Mouse (Mus musculus) activated CD4-positive, CD25-positive, alpha-beta regulatory T cell, adult 4 months (primary cell): ENCODE data around the gene Pip4k2b. TPM values are rescaled to one million over a fixed set of nuclear protein-coding genes. Genes with fewer than 3 reads are reported as not detected.
"Not testable (repeated sequence)": the region's sequence is repeated elsewhere in the genome, so short reads cannot be mapped to it uniquely, and the experiment has no call there.

Experiments
- ATAC-seq: one replicate; pipeline ENCODE4 v1.8.0; 2017
- polyA plus RNA-seq, 2 experiments: library from polyadenylated mRNA; unstranded; fragments of 100-300 nt; shearing (Covaris generic); gene quantifications; one replicate each; pipeline ENCODE4 v1.2.1; 2017

Gene Pip4k2b
- polyA plus RNA-seq = 1 to 10 TPM; 2.0 to 2.3 TPM

- no peak for ATAC-seq
Observed at GRCm38 (mm10) chr11:97744063-97744717, at the start of gene Pip4k2b. Gene Pip4k2b, minus strand, starts transcription at chr11:97744704.

GRCm38 (mm10) chr11:97793165-97793564 lies 48.7 kb upstream of the Pip4k2b start:
- ATAC-seq = peak; percentile 43

- ATAC-seq = not testable (repeated sequence)
Observed at GRCm38 (mm10) chr11:97790778-97791438, 46.4 kb upstream of the Pip4k2b start.

- no peak for ATAC-seq
Observed at GRCm38 (mm10) chr11:97789727-97790126, 45.2 kb upstream of the Pip4k2b start.

GRCm38 (mm10) chr11:97787961-97788360 lies 43.5 kb upstream of the Pip4k2b start:
- ATAC-seq = no peak

- ATAC-seq = no peak
Observed at GRCm38 (mm10) chr11:97782564-97782895, 38.0 kb upstream of the Pip4k2b start.

- ATAC-seq = peak; percentile 78
Observed at GRCm38 (mm10) chr11:97781832-97782563, 37.5 kb upstream of the Pip4k2b start, which contains the start of gene Rpl23. Gene Rpl23, minus strand, starts transcription at chr11:97782437.

GRCm38 (mm10) chr11:97781478-97781831 lies 37.0 kb upstream of the Pip4k2b start:
- ATAC-seq = no peak

GRCm38 (mm10) chr11:97779968-97780701 lies 35.6 kb upstream of the Pip4k2b start:
- no peak for ATAC-seq

GRCm38 (mm10) chr11:97778918-97779317 lies 34.4 kb upstream of the Pip4k2b start:
- ATAC-seq = no peak

GRCm38 (mm10) chr11:97777129-97777529 lies 32.6 kb upstream of the Pip4k2b start:
- ATAC-seq = no peak

GRCm38 (mm10) chr11:97776497-97777128 lies 32.1 kb upstream of the Pip4k2b start:
- no peak for ATAC-seq

- ATAC-seq = no peak
Observed at GRCm38 (mm10) chr11:97775808-97776496, 31.4 kb upstream of the Pip4k2b start, which contains the start of gene 1700001P01Rik. Gene 1700001P01Rik, minus strand, starts transcription at chr11:97775918.

GRCm38 (mm10) chr11:97775186-97775585 lies 30.7 kb upstream of the Pip4k2b start:
- no peak for ATAC-seq

- no peak for ATAC-seq
Observed at GRCm38 (mm10) chr11:97771410-97771809, 26.9 kb upstream of the Pip4k2b start.

GRCm38 (mm10) chr11:97769704-97770103 lies 25.2 kb upstream of the Pip4k2b start:
- no peak for ATAC-seq

- ATAC-seq = peak; percentile 98
Observed at GRCm38 (mm10) chr11:97766154-97766881, 21.8 kb upstream of the Pip4k2b start, which contains the start of gene Cwc25. Gene Cwc25, minus strand, starts transcription at chr11:97766556.

GRCm38 (mm10) chr11:97761638-97762037 lies 17.1 kb upstream of the Pip4k2b start:
- ATAC-seq = no peak

- no peak for ATAC-seq
Observed at GRCm38 (mm10) chr11:97758942-97759341, 14.4 kb upstream of the Pip4k2b start.

GRCm38 (mm10) chr11:97758125-97758524 lies 13.6 kb upstream of the Pip4k2b start:
- no peak for ATAC-seq

- no peak for ATAC-seq
Observed at GRCm38 (mm10) chr11:97753277-97753676, 8.8 kb upstream of the Pip4k2b start.
